Mouse (Mus musculus) testis, postnatal 14 days (tissue): Measurements from ENCODE around the gene 2310009B15Rik.

ENCODE experiments used
- DNase-seq: peaks from one replicate; pipeline ENCODE4 v3.0.0; 2021; ENCODE audit warnings: low spot score

Gene 2310009B15Rik

GRCm38 (mm10) chr1:138842756-138843155 lies 13.9 kb downstream of the 2310009B15Rik start:
- DNase-seq = no peak

- no peak for DNase-seq
Measured at GRCm38 (mm10) chr1:138842315-138842714, 14.3 kb downstream of the 2310009B15Rik start.

GRCm38 (mm10) chr1:138841306-138842095 lies 15.2 kb downstream of the 2310009B15Rik start:
- no peak for DNase-seq

- DNase-seq = no peak
Measured at GRCm38 (mm10) chr1:138840440-138841305, 16.0 kb downstream of the 2310009B15Rik start.

GRCm38 (mm10) chr1:138839809-138840430 lies 16.7 kb downstream of the 2310009B15Rik start:
- no peak for DNase-seq

- DNase-seq = no peak
Measured at GRCm38 (mm10) chr1:138839291-138839690, 17.4 kb downstream of the 2310009B15Rik start.

- DNase-seq = no peak
Measured at GRCm38 (mm10) chr1:138837786-138838743, 18.6 kb downstream of the 2310009B15Rik start.

- DNase-seq = no peak
Measured at GRCm38 (mm10) chr1:138835355-138835900, 21.2 kb downstream of the 2310009B15Rik start.

GRCm38 (mm10) chr1:138831309-138831708 lies 25.3 kb downstream of the 2310009B15Rik start:
- DNase-seq = no peak

- no peak for DNase-seq
Measured at GRCm38 (mm10) chr1:138826841-138827240, 29.8 kb downstream of the 2310009B15Rik start.

GRCm38 (mm10) chr1:138822985-138823322 lies 33.7 kb downstream of the 2310009B15Rik start:
- DNase-seq = no peak

GRCm38 (mm10) chr1:138822255-138822984 lies 34.2 kb downstream of the 2310009B15Rik start:
- DNase-seq = no peak
